Comparison of ENCODE assay signal across 9 mouse cellular contexts in the genomic region with DNA sequence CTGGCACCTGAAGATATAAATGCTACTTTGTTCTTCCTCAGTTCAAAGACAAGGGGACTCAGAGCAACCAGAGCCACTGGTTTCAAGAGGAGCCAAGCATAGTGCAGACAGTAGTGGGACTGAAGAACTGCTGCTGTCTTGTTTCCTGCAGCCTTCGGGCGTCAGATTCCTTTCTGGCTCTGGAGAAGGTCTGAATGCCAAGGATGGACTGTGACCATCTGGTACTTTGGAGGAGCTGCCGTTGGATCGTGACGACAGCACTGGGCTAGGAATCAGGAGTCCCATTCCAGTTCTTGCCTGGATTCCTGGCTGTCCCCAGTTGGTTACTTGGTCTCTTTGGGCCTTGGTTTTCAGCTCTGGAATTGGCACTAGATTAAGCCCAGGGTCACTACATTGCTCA. TPM values are rescaled to one million over a fixed set of nuclear protein-coding genes. Genes with fewer than 3 reads are reported as not detected.
A peak's percentile ranks its signal among the peaks of the same experiment; 100 is the strongest.
DNase-seq lines count a peak whose midpoint lies in the region; ATAC-seq lines count a peak whose summit lies in the region.
"Had no signal": no experiment of that assay in that cellular context is flagged by ENCODE, and none has a peak within 500 bp of the region (broad histone marks: within the 10 kb centered on the region; RNA-seq: fewer than 3 reads in every experiment).

No protein-coding gene starts in this region.

- no peaks in the 10 kb centered on the region for H3K4me1 ChIP-seq in forebrain, embryonic 14.5 days (ENCODE audit: control insufficient read depth, insufficient read depth, low read length)
- no peaks in the 10 kb centered on the region for H3K4me1 ChIP-seq in forebrain, embryonic 12.5 days
- peaks cover 12% of the 10 kb centered on the region for H3K4me1 ChIP-seq in stomach, embryonic 14.5 days (ENCODE audit: control insufficient read depth, insufficient read depth, low read length)
- H3K4me1 ChIP-seq in neural tube, embryonic 15.5 days, result no peaks in the 10 kb centered on the region

- H3K36me3 ChIP-seq in forebrain, embryonic 14.5 days (ENCODE audit: control insufficient read depth, insufficient read depth, low read length), result no peaks in the 10 kb centered on the region
- no peaks in the 10 kb centered on the region for H3K36me3 ChIP-seq in forebrain, embryonic 12.5 days (replicated peaks)
- no peaks in the 10 kb centered on the region for H3K36me3 ChIP-seq in stomach, embryonic 14.5 days (ENCODE audit: control insufficient read depth, insufficient read depth, low read length)
- H3K36me3 ChIP-seq in neural tube, embryonic 15.5 days, result no peaks in the 10 kb centered on the region

- peak; percentile 51 for DNase-seq in forebrain, embryonic 14.5 days (ENCODE audit: low spot score)
- peak; percentile 19 for DNase-seq in NIH3T3 (ENCODE audit: low read depth)
- DNase-seq in gastrocnemius, adult 8-10 months (ENCODE audit: low spot score in 2 of 2), result peak; percentile 84
- DNase-seq in layer of hippocampus, postnatal 14 days (ENCODE audit: low spot score in 2 of 2), result peak; percentile 37 to 50
- no peak for DNase-seq in spleen, postnatal 4 days (ENCODE audit: low spot score in 2 of 2)

- H3K9me3 ChIP-seq in forebrain, embryonic 14.5 days (replicated peaks; ENCODE audit: control insufficient read depth, low read length), result no peaks in the 10 kb centered on the region
- H3K9me3 ChIP-seq in forebrain, embryonic 12.5 days, result no peaks in the 10 kb centered on the region
- H3K9me3 ChIP-seq in stomach, embryonic 14.5 days (ENCODE audit: control insufficient read depth, low read depth, low read length), result no peaks in the 10 kb centered on the region
- H3K9me3 ChIP-seq in neural tube, embryonic 15.5 days (replicated peaks), result no peaks in the 10 kb centered on the region
- H3K9me3 ChIP-seq: megakaryocyte, embryonic 14.5 days had no signal

- no peak overlapping the region for H3K27ac ChIP-seq in forebrain, embryonic 14.5 days (ENCODE audit: low read depth, low read length)
- H3K27ac ChIP-seq in forebrain, embryonic 12.5 days, result no peak overlapping the region
- H3K27ac ChIP-seq in stomach, embryonic 14.5 days (ENCODE audit: low read length), result no peak overlapping the region
- no peak overlapping the region for H3K27ac ChIP-seq in neural tube, embryonic 15.5 days (replicated peaks)

- no peak overlapping the region for H3K4me3 ChIP-seq in forebrain, embryonic 14.5 days (ENCODE audit: low read depth, low read length)
- no peak overlapping the region for H3K4me3 ChIP-seq in forebrain, embryonic 12.5 days (replicated peaks)
- no peak overlapping the region for H3K4me3 ChIP-seq in stomach, embryonic 14.5 days (ENCODE audit: low read depth, low read length)
- no peak overlapping the region for H3K4me3 ChIP-seq in neural tube, embryonic 15.5 days (replicated peaks)
- H3K4me3 ChIP-seq: megakaryocyte, embryonic 14.5 days had no signal

- no peak overlapping the region for H3K9ac ChIP-seq in forebrain, embryonic 14.5 days (ENCODE audit: low read length)
- H3K9ac ChIP-seq in forebrain, embryonic 12.5 days, result no peak overlapping the region
- no peak overlapping the region for H3K9ac ChIP-seq in stomach, embryonic 14.5 days (replicated peaks; ENCODE audit: low read depth, low read length)
- H3K9ac ChIP-seq in neural tube, embryonic 15.5 days (replicated peaks), result no peak overlapping the region

- ATAC-seq in forebrain, embryonic 14.5 days, result no peak
- no peak for ATAC-seq in forebrain, embryonic 12.5 days (ENCODE audit: low FRiP score)
- ATAC-seq in stomach, embryonic 14.5 days (ENCODE audit: insufficient number of reproducible peaks, insufficient read depth, low FRiP score, low read depth), result peak; percentile 23; the same call in 1 of the 2 replicates
- no peak for ATAC-seq in neural tube, embryonic 15.5 days (ENCODE audit: low FRiP score)

- no peaks in the 10 kb centered on the region for H3K27me3 ChIP-seq in forebrain, embryonic 14.5 days (replicated peaks; ENCODE audit: control insufficient read depth, insufficient read depth, low read length)
- no peaks in the 10 kb centered on the region for H3K27me3 ChIP-seq in forebrain, embryonic 12.5 days
- no peaks in the 10 kb centered on the region for H3K27me3 ChIP-seq in stomach, embryonic 14.5 days (ENCODE audit: control insufficient read depth, insufficient read depth, low read length)
- H3K27me3 ChIP-seq in neural tube, embryonic 15.5 days (replicated peaks), result no peaks in the 10 kb centered on the region

- no peak overlapping the region for H3K4me2 ChIP-seq in forebrain, embryonic 14.5 days (ENCODE audit: low read length)
- H3K4me2 ChIP-seq in forebrain, embryonic 12.5 days, result no peak overlapping the region
- H3K4me2 ChIP-seq in stomach, embryonic 14.5 days (replicated peaks; ENCODE audit: low read depth, low read length), result no peak overlapping the region
- H3K4me2 ChIP-seq in neural tube, embryonic 15.5 days, result no peak overlapping the region

- 83% methylated on average over 5 of the region's 5 CpGs for WGBS in forebrain, embryonic 14.5 days
- 88% methylated on average over 5 of the region's 5 CpGs for WGBS in forebrain, embryonic 12.5 days
- 25% methylated on average over 5 of the region's 5 CpGs for WGBS in stomach, embryonic 14.5 days
- 85% methylated on average over 5 of the region's 5 CpGs for WGBS in neural tube, embryonic 15.5 days

RNA-seq across cellular contexts. Expression of a gene that starts 11.2 kb away (rescaled TPM):
- polyA plus RNA-seq in forebrain, embryonic 14.5 days (2014; fragmentation: Nextera tagmentation; extraction: Ambion mirVana), result 82.0 and 93.0 TPM in 2 replicates
- polyA plus RNA-seq in forebrain, embryonic 12.5 days (2016; fragmentation: Nextera tagmentation; extraction: Ambion mirVana), result 113 and 115 TPM in 2 replicates
- total RNA-seq in gastrocnemius, adult 8-10 months (2022), result 100 to 1,000 TPM; 231 to 268 (median 245) TPM
- 10 to 100 TPM; 64.3 to 66.0 TPM for total RNA-seq in layer of hippocampus, postnatal 14 days (2021)
- 86.9 and 88.6 TPM in 2 replicates for polyA plus RNA-seq in stomach, embryonic 14.5 days (2014; fragmentation: Nextera tagmentation; extraction: Ambion mirVana)
- polyA plus RNA-seq in neural tube, embryonic 15.5 days (2015; fragmentation: Nextera tagmentation; extraction: Ambion mirVana), result 58.1 and 60.0 TPM in 2 replicates

Comparison
In these comparisons a context has a peak if more than half of its experiments do, and no peak if none do; other contexts are left out.
1. DNase-seq: peak in forebrain, embryonic 14.5 days (single experiment), NIH3T3 (single experiment), gastrocnemius, adult 8-10 months (2 of 2) and layer of hippocampus, postnatal 14 days (2 of 2); none in spleen, postnatal 4 days (0 of 2).